Mouse (Mus musculus) hindbrain, embryonic 12.5 days (tissue): Measurements from ENCODE around the gene Grid2. TPM values are rescaled to one million over a fixed set of nuclear protein-coding genes. Genes with fewer than 3 reads are reported as not detected.

ENCODE experiments used
- ATAC-seq: fragments of 200-750 bp; cut with Nextera tagmentation; 2 replicates; pipeline ENCODE4 v1.8.0; 2017; ENCODE audit warnings: moderate TSS enrichment; ENCODE audit not compliant: low FRiP score
- H3K27ac ChIP-seq: fragments of 300-500 bp; sonication (generic); 2 replicates; pipeline ENCODE4 v1.5.1; 2016; ENCODE audit warnings: mild to moderate bottlenecking
- H3K27me3 ChIP-seq: fragments of 300-500 bp; sonication (generic); 2 replicates; pipeline ENCODE4 v1.6.1; 2016; ENCODE audit warnings: mild to moderate bottlenecking
- H3K36me3 ChIP-seq: fragments of 300-500 bp; sonication (generic); 2 replicates; pipeline ENCODE4 v1.6.1; 2016; ENCODE audit warnings: mild to moderate bottlenecking
- H3K4me1 ChIP-seq: fragments of 300-500 bp; sonication (generic); 2 replicates; pipeline ENCODE4 v1.6.1; 2016
- H3K4me2 ChIP-seq: fragments of 300-500 bp; sonication (generic); replicated peaks from 2 replicates; pipeline ENCODE4 v1.6.1; 2016; ENCODE audit warnings: mild to moderate bottlenecking
- H3K4me3 ChIP-seq: fragments of 300-500 bp; sonication (generic); 2 replicates; pipeline ENCODE4 v1.5.1; 2016; ENCODE audit warnings: mild to moderate bottlenecking
- H3K9ac ChIP-seq: fragments of 300-500 bp; sonication (generic); 2 replicates; pipeline ENCODE4 v1.6.1; 2016; ENCODE audit warnings: mild to moderate bottlenecking, moderate library complexity
- H3K9me3 ChIP-seq: fragments of 300-500 bp; sonication (generic); replicated peaks from 2 replicates; pipeline ENCODE4 v1.6.1; 2016; ENCODE audit warnings: mild to moderate bottlenecking
- WGBS: fragments of 180-500 bp; shearing (Covaris S2); methylation state at CpG from one replicate; pipeline ENCODE4 v1.1.7; 2016; 5-methylcytosine and 5-hydroxymethylcytosine counted together
- polyA plus RNA-seq: library from polyadenylated mRNA; unstranded; fragments of >200 nt; fragmentation: Nextera tagmentation; extraction: Ambion mirVana; gene quantifications from 2 replicates; pipeline ENCODE4 v1.2.1, GENCODE M21; 2016

Gene Grid2
- polyA plus RNA-seq, 1 experiment from 2014 or later, result 8.1 TPM

DNA sequence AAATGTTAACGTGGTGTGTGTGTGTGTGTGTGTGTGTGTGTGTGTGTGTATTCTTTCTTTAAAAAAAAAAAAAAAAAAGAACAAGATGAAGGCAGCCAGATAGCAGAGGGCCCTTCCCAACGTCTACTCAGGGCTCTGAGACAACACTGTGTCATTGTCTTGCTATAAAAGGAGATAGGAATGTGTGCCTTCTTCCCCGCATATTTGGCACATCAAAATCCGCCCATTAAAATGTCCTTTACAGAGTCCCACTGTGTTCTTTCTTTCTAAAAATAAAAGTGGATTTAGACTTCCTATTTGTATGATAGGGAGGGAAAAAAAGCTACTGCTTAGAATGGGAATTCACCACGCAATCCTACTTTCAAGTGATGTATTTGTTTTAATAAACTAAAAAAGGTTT is 691.0 kb downstream of the Grid2 start:
- no peaks in the 10 kb centered on the region for H3K36me3 ChIP-seq
- no peak for ATAC-seq
- H3K9me3 ChIP-seq, result no peaks in the 10 kb centered on the region
- no peak overlapping the region for H3K9ac ChIP-seq
- no peaks in the 10 kb centered on the region for H3K4me1 ChIP-seq
- H3K4me2 ChIP-seq, result no peak overlapping the region
- 39% methylated on average over 5 of the region's 5 CpGs for WGBS
- H3K4me3 ChIP-seq, result no peak overlapping the region
- H3K27me3 ChIP-seq, result no peaks in the 10 kb centered on the region
- no peak overlapping the region for H3K27ac ChIP-seq

DNA sequence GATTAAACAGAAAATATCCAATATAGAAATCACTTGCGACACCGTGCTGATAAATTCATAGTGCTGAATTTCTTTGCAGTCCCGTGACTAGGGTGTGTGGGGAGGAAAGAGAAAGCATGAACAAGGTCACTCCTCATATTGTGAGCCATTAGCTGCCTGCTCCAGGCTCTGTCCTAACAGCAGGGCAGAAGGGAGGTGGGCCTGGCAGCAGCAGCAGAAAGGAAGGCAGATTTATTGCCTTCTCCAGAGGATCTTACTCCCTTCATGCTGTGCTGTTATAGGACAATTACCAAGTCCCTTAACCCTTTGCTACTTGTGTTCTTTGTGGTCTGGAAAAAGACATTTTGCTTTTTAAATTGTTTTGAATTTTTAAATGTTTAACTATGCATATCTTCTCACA is 708.1 kb downstream of the Grid2 start:
- Histone ChIP-seq H3K36me3 (no peaks in the 10 kb centered on the region), H3K4me3 (no peak overlapping the region), H3K27me3 (no peaks in the 10 kb centered on the region), H3K4me1 (peaks cover 9% of the 10 kb centered on the region; the same call in 1 of the 2 replicates), H3K9me3 (no peaks in the 10 kb centered on the region), H3K4me2 (no peak overlapping the region), H3K9ac (no peak overlapping the region), H3K27ac (peak overlapping the region; percentile 5; the same call in 1 of the 2 replicates)
- 59% methylated on average over 3 of the region's 3 CpGs for WGBS
- peak; percentile 78 for ATAC-seq

DNA sequence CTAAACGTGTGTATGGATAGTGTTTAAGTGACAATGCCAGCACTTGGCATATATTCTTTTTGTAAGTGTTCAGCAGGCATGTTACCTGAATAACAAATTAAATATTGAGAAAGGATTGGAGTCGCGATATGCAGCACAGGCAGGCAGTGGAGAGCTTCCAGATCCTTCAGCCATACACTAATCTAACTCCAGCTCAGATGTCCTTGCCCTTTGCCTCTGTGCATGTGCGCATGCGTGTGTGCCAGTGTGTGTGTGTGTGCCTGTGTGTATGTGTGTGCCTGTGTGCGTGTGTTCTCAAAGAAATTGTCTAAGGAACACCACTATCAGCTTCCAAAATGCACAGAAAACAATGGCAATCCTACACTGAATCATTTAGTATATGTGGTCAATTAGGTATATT is 708.6 kb downstream of the Grid2 start:
- Histone ChIP-seq H3K27ac (peak overlapping the region; percentile 5), H3K9me3 (no peaks in the 10 kb centered on the region), H3K4me2 (no peak overlapping the region), H3K4me3 (no peak overlapping the region), H3K4me1 (peaks cover 9% of the 10 kb centered on the region; the same call in 1 of the 2 replicates), H3K9ac (no peak overlapping the region), H3K36me3 (no peaks in the 10 kb centered on the region), H3K27me3 (no peaks in the 10 kb centered on the region)
- ATAC-seq, result peak; percentile 67; the same call in 1 of the 2 replicates
- WGBS, result 74% methylated on average over 6 of the region's 6 CpGs

DNA sequence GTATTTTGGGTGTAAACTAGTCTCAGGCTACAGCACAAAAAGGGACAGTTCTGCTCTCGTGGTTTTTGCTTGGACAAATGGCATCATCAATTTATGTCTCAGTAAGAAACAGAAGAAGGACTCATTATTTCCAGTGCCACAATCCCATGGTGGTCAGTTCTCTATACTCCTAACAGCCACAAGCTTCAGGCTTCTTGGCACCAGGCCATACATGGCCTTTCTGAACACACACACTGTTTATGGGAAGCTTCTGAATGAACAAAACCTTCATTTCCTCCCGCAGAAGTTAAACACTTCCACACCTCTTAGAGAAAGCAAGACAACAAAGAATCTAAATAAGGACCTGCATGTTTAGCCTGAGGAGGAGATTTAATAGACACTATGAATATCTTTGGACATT is 709.1 kb downstream of the Grid2 start:
- no peaks in the 10 kb centered on the region for H3K9me3 ChIP-seq
- no peaks in the 10 kb centered on the region for H3K27me3 ChIP-seq
- peak; percentile 73 for ATAC-seq
- H3K36me3 ChIP-seq, result no peaks in the 10 kb centered on the region
- no peak overlapping the region for H3K9ac ChIP-seq
- no peak overlapping the region for H3K4me2 ChIP-seq
- H3K4me3 ChIP-seq, result no peak overlapping the region
- WGBS, result 45% methylated on average over 2 of the region's 2 CpGs
- peak overlapping the region; percentile 40 for H3K27ac ChIP-seq
- H3K4me1 ChIP-seq, result peaks cover 9% of the 10 kb centered on the region; the same call in 1 of the 2 replicates

DNA sequence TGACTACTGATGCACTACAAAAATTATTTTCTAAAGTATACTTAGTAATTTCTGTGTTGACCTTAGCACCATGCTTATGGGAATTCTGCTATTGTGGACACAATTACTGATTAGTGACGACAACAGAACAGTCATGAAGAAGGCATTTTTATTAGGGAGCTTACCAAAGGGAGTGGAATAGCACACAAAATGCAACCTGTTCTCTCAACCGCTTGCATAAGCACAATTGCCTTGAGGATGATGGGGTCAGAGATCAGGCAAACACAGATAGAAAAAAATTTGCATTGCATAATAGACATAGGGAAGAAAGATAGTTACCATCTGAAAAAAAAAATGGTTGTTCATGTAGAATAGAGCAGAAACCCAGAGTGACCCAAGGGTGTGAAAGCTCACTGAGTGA is 790.4 kb downstream of the Grid2 start:
- no peaks in the 10 kb centered on the region for H3K27me3 ChIP-seq
- no peak overlapping the region for H3K4me2 ChIP-seq
- H3K27ac ChIP-seq, result no peak overlapping the region
- WGBS, result 60% methylated on average over 2 of the region's 2 CpGs
- no peak overlapping the region for H3K4me3 ChIP-seq
- no peak overlapping the region for H3K9ac ChIP-seq
- ATAC-seq, result no peak
- no peaks in the 10 kb centered on the region for H3K36me3 ChIP-seq
- H3K9me3 ChIP-seq, result no peaks in the 10 kb centered on the region
- 0 out of 2 replicates have a peak, but pooled peaks cover 5% of the 10 kb centered on the region for H3K4me1 ChIP-seq

DNA sequence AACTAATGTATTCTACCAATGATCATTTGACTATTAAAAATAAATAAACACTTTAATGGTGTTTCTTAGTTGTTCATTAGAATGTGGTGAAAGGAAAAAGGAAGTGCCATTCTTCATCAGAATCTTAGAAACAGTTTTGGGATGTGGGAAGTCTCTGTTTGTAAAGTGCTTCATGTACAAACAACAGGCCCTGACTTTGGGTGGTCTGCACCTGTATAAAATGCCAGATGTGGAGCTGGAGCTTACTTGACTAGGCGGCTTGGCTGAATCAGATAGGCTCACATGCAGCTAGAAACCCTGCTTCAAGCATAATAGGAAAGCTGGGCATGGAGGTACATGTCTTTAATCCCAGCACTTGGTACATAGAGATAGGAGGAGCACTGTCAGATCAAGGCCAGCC is 791.1 kb downstream of the Grid2 start:
- H3K36me3 ChIP-seq, result no peaks in the 10 kb centered on the region
- H3K4me2 ChIP-seq, result no peak overlapping the region
- H3K9me3 ChIP-seq, result no peaks in the 10 kb centered on the region
- ATAC-seq, result no peak
- H3K4me1 ChIP-seq, result 0 out of 2 replicates have a peak, but pooled peaks cover 5% of the 10 kb centered on the region
- H3K4me3 ChIP-seq, result no peak overlapping the region
- H3K27me3 ChIP-seq, result no peaks in the 10 kb centered on the region
- H3K9ac ChIP-seq, result no peak overlapping the region
- 78% methylated on average over 1 of the region's 1 CpGs for WGBS
- H3K27ac ChIP-seq, result no peak overlapping the region

DNA sequence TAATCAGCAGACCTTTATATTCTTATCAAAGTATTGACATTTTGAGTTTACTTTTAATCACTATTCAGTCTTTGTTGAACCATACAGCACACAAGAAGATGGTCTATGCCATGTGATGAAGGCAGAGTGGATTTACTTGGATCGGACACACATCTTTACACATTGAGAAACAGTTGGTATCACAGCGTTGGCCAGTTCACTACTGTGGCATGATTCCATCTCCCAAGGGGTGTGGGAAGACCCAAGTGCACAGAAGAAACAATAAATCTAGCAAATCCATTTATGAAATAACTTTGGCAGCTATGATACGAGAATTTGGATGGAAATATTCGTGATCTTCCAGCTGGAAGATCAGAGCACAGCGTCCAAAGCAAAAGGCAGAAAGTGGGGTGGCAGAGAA is 792.3 kb downstream of the Grid2 start:
- Histone ChIP-seq H3K4me3 (no peak overlapping the region), H3K27ac (no peak overlapping the region), H3K36me3 (no peaks in the 10 kb centered on the region), H3K9me3 (no peaks in the 10 kb centered on the region), H3K4me1 (0 out of 2 replicates have a peak, but pooled peaks cover 5% of the 10 kb centered on the region), H3K4me2 (no peak overlapping the region), H3K27me3 (no peaks in the 10 kb centered on the region), H3K9ac (no peak overlapping the region)
- 92% methylated on average over 5 of the region's 5 CpGs for WGBS
- ATAC-seq, result no peak

DNA sequence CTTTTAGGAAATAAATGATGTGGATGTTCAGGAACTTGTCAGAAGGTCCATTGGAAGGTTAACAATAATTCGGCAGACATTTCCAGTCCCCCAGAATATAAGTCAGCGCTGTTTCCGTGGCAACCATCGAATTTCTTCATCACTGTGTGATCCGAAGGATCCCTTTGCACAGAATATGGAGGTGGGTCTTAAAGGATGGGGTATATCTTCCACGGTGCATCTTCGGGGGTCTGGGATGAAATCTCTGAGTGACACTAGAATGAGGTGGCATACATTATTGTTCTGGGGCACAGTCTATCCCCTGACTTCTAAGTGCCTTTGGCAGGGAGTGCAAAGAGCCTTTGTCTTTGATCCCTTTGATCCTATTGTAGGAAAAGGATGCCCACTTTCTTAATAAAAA is 808.2 kb downstream of the Grid2 start:
- no peaks in the 10 kb centered on the region for H3K9me3 ChIP-seq
- no peak overlapping the region for H3K9ac ChIP-seq
- no peak overlapping the region for H3K4me2 ChIP-seq
- no peak overlapping the region for H3K27ac ChIP-seq
- 59% methylated on average over 7 of the region's 7 CpGs for WGBS
- H3K36me3 ChIP-seq, result no peaks in the 10 kb centered on the region
- H3K4me3 ChIP-seq, result no peak overlapping the region
- no peaks in the 10 kb centered on the region for H3K27me3 ChIP-seq
- H3K4me1 ChIP-seq, result no peaks in the 10 kb centered on the region
- 0 out of 2 replicates have a peak, but pooled peaks have one; percentile 40 for ATAC-seq

DNA sequence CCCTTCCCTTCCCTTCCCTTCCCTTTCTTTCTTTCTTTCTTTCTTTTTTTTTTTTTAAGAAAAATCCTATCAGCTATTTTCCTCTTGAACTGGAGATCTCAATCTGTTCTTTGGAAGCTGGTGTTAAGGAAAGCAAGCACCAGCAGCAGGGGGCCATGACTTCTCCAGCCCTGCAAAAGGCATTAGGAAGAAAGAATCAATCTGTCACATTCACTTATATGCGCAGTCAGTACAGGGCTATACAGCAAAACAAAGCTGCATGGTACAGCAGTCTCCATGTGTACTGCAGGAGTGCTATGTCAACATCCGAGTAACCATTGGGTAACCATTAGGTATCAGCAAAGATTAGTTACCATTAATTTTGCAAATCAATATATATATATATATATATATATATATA is 809.0 kb downstream of the Grid2 start:
- Histone ChIP-seq H3K27ac (no peak overlapping the region), H3K9me3 (no peaks in the 10 kb centered on the region), H3K36me3 (no peaks in the 10 kb centered on the region), H3K27me3 (no peaks in the 10 kb centered on the region), H3K4me1 (no peaks in the 10 kb centered on the region), H3K4me2 (no peak overlapping the region), H3K4me3 (no peak overlapping the region), H3K9ac (no peak overlapping the region)
- no peak for ATAC-seq
- WGBS, result 47% methylated on average over 2 of the region's 2 CpGs

DNA sequence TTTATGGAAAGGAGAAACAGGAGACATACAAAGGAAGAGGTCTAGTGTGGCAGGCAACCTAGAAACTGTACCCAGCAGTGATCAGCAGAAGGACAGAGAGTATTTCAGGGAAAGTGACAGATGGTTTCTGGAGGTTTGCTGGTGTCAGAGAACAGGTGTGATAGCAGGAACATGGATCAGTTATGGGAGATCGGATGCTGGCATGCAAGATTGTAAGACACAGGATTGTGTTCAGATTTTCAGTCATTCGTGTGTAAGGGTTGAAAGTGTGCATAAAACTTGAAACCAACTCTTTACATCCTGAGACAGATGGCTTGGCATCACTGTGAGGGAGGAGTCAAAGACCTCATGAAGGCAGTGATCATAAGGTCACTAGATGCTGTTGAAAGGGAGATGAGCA is 817.7 kb downstream of the Grid2 start:
- Histone ChIP-seq H3K4me2 (no peak overlapping the region), H3K4me1 (no peaks in the 10 kb centered on the region), H3K9me3 (no peaks in the 10 kb centered on the region), H3K4me3 (no peak overlapping the region), H3K36me3 (no peaks in the 10 kb centered on the region), H3K27ac (no peak overlapping the region), H3K9ac (no peak overlapping the region), H3K27me3 (no peaks in the 10 kb centered on the region)
- WGBS, result 73% methylated on average over 2 of the region's 2 CpGs
- ATAC-seq, result no peak

DNA sequence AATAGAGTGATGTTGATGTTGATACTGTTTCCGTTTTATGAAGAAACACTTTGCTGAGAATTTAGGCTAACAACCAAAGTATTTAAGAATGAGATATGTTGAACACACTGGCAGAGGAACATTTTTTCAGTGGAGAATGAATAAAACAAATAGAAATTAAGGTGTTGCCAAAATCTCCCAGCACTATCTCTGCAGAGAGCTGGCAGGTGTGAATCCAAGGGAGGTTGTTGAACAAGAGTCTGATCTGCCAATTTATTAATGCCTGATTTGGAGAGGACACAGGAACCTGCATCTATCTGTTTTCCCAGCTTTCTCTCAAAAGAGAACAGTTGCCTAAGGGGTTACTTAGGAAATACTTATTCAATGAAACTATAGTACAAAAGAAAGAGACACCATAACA is 822.2 kb downstream of the Grid2 start:
- no peak overlapping the region for H3K27ac ChIP-seq
- H3K36me3 ChIP-seq, result no peaks in the 10 kb centered on the region
- H3K4me3 ChIP-seq, result no peak overlapping the region
- no peaks in the 10 kb centered on the region for H3K9me3 ChIP-seq
- no peak for ATAC-seq
- no peaks in the 10 kb centered on the region for H3K4me1 ChIP-seq
- 95% methylated on average over 1 of the region's 1 CpGs for WGBS
- H3K4me2 ChIP-seq, result no peak overlapping the region
- no peaks in the 10 kb centered on the region for H3K27me3 ChIP-seq
- no peak overlapping the region for H3K9ac ChIP-seq

DNA sequence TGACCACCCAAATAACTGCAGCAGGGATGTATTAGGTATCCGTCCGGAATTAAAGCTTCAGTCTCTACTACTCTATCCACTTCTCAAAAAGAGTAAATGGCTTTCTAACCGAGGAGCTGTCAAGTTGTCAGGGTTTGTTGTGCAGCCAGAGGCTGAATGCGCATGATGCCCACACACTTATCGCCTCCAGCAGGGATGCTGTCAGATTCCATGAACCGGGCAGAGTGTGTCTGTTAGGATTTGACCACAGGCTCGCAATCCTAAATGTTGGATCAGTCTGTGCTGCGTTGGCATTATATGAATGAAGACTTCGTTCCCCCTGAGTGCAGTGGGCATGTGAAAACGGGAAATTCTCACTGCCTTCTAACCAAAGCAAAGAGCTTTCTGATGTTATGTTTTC is 843.0 kb downstream of the Grid2 start:
- H3K4me1 ChIP-seq, result no peaks in the 10 kb centered on the region
- no peak overlapping the region for H3K4me3 ChIP-seq
- H3K27me3 ChIP-seq, result no peaks in the 10 kb centered on the region
- WGBS, result 65% methylated on average over 10 of the region's 10 CpGs
- H3K36me3 ChIP-seq, result no peaks in the 10 kb centered on the region
- H3K4me2 ChIP-seq, result no peak overlapping the region
- H3K9me3 ChIP-seq, result no peaks in the 10 kb centered on the region
- ATAC-seq, result no peak
- H3K27ac ChIP-seq, result no peak overlapping the region
- H3K9ac ChIP-seq, result no peak overlapping the region

DNA sequence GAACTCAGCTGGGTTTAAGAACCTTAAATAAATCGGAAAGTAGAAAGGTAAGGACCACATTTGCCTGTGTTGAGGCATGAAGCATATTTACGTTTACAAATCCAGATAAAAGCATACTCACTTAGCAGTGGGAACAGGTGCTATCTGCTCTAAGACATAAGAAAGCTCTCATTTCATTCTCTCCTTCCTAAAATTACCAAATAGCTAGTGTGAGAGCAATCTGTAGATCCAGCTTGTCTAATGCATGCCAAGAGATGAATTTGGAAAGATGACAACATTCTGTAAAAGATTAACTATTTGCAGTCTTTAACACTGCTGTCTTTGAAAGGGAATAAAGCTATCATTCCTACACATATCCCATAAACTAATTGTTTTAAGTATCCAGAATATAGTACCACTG is 858.9 kb downstream of the Grid2 start:
- Histone ChIP-seq H3K27ac (no peak overlapping the region), H3K9me3 (no peaks in the 10 kb centered on the region), H3K36me3 (no peaks in the 10 kb centered on the region), H3K9ac (no peak overlapping the region), H3K27me3 (no peaks in the 10 kb centered on the region), H3K4me1 (no peaks in the 10 kb centered on the region), H3K4me3 (no peak overlapping the region), H3K4me2 (no peak overlapping the region)
- ATAC-seq, result no peak
- 89% methylated on average over 2 of the region's 2 CpGs for WGBS
